Mouse (Mus musculus) kidney, adult 2 months (tissue): ENCODE measurements around the gene Mpl.
A peak's percentile ranks its signal among the peaks of the same experiment; 100 is the strongest.

Experiments used
- CTCF ChIP-seq: fragments of 200-500 bp; conservative IDR thresholded peaks from 2 replicates; pipeline ENCODE4 v1.5.1; 2011; ENCODE audit warnings: low read depth, mild to moderate bottlenecking, control low read depth, low read length, moderate library complexity, mixed read lengths; ENCODE audit not compliant: insufficient read depth, insufficient read length
- POLR2A ChIP-seq: fragments of 200-500 bp; IDR thresholded peaks from one replicate; pipeline ENCODE4 v1.6.1; 2011; ENCODE audit warnings: low read depth, low read length, control low read depth

GRCm38 (mm10) chr4:118445781-118446414 is 11.4 kb downstream of the Mpl start:
- no peak for TF ChIP-seq POLR2A
- peak; percentile 46; the same call in 1 of the 2 replicates for TF ChIP-seq CTCF
